Mouse (Mus musculus): ENCODE measurements around the gene Cers1. TPM values are rescaled to one million over a fixed set of nuclear protein-coding genes. Genes with fewer than 3 reads are reported as not detected.

The Cers1 gene
- polyA plus RNA-seq, 1 experiment from 2014 or later, result 26.2 TPM

DNA sequence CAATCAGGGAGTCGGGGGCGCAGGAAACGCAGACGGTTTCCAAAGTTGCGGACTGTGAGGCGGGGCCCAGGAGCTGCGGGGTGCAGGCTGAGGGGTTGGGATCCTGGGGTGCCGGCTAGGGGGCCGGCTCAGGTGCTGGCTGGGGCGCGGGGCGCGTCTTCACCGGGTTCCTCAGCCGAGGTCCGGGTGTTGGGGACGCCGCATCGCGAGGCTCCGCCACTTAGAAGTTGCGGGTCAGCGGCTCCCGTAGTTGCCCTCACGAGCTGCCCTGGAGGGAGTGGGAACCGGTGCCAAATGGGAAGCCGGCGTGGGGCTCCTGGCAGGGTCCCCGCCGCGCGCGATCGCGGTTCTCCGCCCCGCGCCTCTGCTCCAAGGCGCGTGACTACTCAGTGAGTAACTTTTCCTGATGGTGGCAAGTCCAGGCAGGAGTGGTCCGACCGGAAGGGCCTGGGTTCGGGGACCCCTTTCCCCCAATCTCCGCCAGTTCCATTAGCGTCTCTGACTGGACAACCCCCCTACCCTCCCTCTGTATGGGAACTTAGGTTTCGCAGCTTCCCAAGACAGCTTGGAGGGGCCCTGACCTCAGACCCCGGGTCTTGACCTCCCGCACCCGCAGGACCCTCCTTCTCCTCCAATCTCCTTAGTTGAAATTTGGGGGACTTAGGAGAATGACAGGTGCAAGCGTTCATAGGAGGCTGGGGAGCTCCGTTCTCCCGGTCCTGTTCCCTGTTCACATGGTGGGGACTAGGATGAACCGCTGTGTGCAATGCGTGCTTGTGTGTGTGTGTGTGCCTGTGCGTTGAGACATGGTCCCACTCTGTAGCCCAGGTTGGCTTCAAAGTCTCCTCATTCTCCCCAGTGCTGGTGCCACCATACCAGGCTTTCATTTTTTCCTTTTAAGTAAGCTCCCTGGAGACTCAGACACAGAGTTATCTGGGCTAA, 32.2 kb upstream of the Cers1 start:
- WGBS, result under 1% methylated on average over 55 of the region's 55 CpGs
- peak overlapping the region; percentile 50; the same call in 1 of the 2 replicates for H3K27ac ChIP-seq (replicated peaks)
- H3K27me3 ChIP-seq, result no peaks in the 10 kb centered on the region
- no peaks in the 10 kb centered on the region for H3K9me3 ChIP-seq
- peaks cover 23% of the 10 kb centered on the region for H3K4me1 ChIP-seq (replicated peaks)
- ATAC-seq (ENCODE audit: low read depth), result peak; percentile 74
- peak overlapping the region; percentile 76 for H3K4me3 ChIP-seq
- H3K36me3 ChIP-seq, result peaks cover 37% of the 10 kb centered on the region
- peak overlapping the region; percentile 89 for H3K4me2 ChIP-seq
- peak overlapping the region; percentile 88 for H3K9ac ChIP-seq

DNA sequence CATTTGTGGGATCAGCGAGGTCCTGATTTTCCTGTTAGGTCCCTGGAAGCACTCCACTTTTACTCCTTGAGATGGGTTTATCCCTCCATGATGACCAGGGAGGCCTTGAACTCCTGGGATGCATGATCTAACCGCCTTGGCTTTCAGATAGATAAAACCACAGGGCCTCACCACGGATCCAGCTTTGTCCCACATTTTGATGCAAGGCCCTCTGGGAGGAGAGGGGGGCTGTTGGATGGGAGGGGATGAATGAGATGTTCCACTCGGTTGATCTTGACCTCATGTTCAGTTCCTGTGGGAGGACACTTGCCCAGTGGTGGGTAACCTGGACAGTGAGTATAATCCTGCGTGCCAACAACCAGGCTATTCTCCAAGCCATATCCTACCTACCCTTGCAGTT, 31.2 kb upstream of the Cers1 start:
- peak overlapping the region; percentile 76; the same call in 1 of the 2 replicates for H3K4me3 ChIP-seq
- H3K9me3 ChIP-seq, result no peaks in the 10 kb centered on the region
- no peaks in the 10 kb centered on the region for H3K27me3 ChIP-seq
- H3K4me1 ChIP-seq (replicated peaks), result peaks cover 23% of the 10 kb centered on the region
- 80% methylated on average over 5 of the region's 5 CpGs for WGBS
- H3K36me3 ChIP-seq, result peaks cover 47% of the 10 kb centered on the region
- H3K4me2 ChIP-seq, result peak overlapping the region; percentile 89
- no peak overlapping the region for H3K9ac ChIP-seq
- ATAC-seq (ENCODE audit: low read depth), result no peak
- H3K27ac ChIP-seq (replicated peaks), result no peak overlapping the region

- Histone ChIP-seq H3K27ac (replicated peaks) (no peak overlapping the region), H3K9ac (no peak overlapping the region), H3K27me3 (no peaks in the 10 kb centered on the region), H3K36me3 (peaks cover 55% of the 10 kb centered on the region), H3K4me2 (no peak overlapping the region), H3K4me1 (replicated peaks) (peaks cover 23% of the 10 kb centered on the region), H3K4me3 (no peak overlapping the region), H3K9me3 (no peaks in the 10 kb centered on the region)
- no peak for ATAC-seq (ENCODE audit: low read depth)
- WGBS, result 98% methylated on average over 15 of the region's 15 CpGs
Observed at GRCm38 (mm10) chr8:70285304-70285703, 30.3 kb upstream of the Cers1 start.

DNA sequence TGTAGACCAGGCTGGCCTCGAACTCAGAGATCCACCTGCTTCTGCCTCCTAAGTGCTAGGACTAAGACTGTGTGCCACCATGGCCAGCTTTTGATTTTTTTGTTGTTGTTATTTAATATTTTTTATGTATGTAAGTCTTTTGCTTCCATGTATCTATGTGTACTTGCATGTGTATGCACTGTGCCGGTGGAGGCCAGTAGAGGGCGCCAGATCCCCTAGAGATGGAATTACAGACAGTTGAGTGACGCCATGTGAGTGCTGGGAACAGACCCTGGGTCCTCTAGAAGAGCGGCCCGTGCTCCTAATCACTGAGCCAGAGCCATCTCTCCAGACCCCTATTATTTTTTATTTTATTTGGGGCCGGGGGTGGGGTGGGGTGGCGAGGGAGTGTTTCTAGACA, 28.8 kb upstream of the Cers1 start:
- Histone ChIP-seq H3K27me3 (no peaks in the 10 kb centered on the region), H3K9me3 (no peaks in the 10 kb centered on the region), H3K4me3 (no peak overlapping the region), H3K36me3 (peaks cover 69% of the 10 kb centered on the region), H3K9ac (no peak overlapping the region), H3K4me1 (replicated peaks) (peaks cover 23% of the 10 kb centered on the region), H3K27ac (replicated peaks) (no peak overlapping the region), H3K4me2 (no peak overlapping the region)
- no peak for ATAC-seq (ENCODE audit: low read depth)
- WGBS, result 94% methylated on average over 8 of the region's 8 CpGs

DNA sequence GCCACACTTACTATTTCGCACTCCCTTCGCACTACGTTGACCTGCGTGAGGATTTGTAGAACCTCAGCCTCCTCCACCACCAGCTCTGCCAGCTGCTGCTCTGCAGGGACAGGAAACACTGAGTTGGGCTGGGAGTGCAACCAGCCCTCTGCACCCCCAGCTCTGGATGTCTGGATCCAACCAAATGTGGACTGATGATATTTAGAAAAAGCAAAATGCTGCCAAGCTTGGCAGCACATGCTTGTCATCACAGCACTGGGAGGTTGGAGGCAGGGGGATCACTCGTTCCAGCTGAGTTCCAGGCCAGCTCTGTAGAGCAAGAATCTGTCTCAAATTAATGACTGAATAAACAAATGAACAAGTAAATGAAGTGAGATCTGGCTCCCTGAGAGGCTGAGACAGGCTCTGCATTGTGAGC, 21.6 kb upstream of the Cers1 start:
- peaks cover 95% of the 10 kb centered on the region for H3K36me3 ChIP-seq

GRCm38 (mm10) chr8:70300881-70301280, 14.7 kb upstream of the Cers1 start:
- 77% methylated on average over 3 of the region's 3 CpGs for WGBS
- no peak overlapping the region for H3K9ac ChIP-seq
- peak overlapping the region; percentile 96 for H3K4me2 ChIP-seq
- no peaks in the 10 kb centered on the region for H3K9me3 ChIP-seq
- H3K27me3 ChIP-seq, result no peaks in the 10 kb centered on the region
- peaks cover 30% of the 10 kb centered on the region for H3K4me1 ChIP-seq (replicated peaks)
- no peak overlapping the region for H3K27ac ChIP-seq (replicated peaks)
- H3K4me3 ChIP-seq, result no peak overlapping the region
- peaks cover 56% of the 10 kb centered on the region for H3K36me3 ChIP-seq
- no peak for ATAC-seq (ENCODE audit: low read depth)

More for the DNA sequence above, 21.6 kb upstream of the Cers1 start:
- no peak overlapping the region for H3K4me3 ChIP-seq
- ATAC-seq (ENCODE audit: low read depth), result no peak
- 79% methylated on average over 5 of the region's 5 CpGs for WGBS
- H3K27me3 ChIP-seq, result no peaks in the 10 kb centered on the region
- H3K4me1 ChIP-seq (replicated peaks), result no peaks in the 10 kb centered on the region
- H3K27ac ChIP-seq (replicated peaks), result no peak overlapping the region
- H3K9me3 ChIP-seq, result no peaks in the 10 kb centered on the region
- H3K9ac ChIP-seq, result no peak overlapping the region
- no peak overlapping the region for H3K4me2 ChIP-seq

DNA sequence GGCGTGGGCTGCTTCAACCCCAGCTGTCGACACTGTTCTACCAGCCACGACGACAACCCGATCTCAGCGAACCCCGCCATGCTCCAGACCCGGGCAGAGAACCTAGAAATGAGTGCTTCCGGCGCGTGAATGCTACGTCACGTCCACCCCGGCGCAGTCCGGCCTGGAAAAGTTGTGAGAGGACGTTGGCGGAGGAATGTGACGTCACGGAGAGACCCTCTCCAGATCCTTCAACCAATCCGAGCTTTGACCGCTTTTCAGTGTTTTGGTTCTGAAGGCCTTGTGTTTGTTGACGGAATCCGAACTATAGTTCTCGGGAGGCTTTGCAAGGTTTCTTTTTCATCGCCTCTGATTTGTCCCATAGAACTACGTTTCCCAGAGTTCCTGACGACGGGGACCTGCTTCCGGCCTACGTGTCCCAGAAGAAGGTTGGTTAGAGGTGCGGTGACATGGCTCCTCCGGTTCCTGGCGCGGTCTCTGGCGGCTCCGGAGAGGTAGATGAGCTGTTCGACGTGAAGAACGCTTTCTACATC, 13.2 kb upstream of the Cers1 start, which contains the start of the genes Ddx49 and Cope:
TSS of gene Ddx49 (minus strand) at position 132 of the 533 bp plus-strand sequence.
TSS of gene Cope (plus strand) at position 161 of the 533 bp plus-strand sequence.
- H3K4me1 ChIP-seq (replicated peaks), result peaks cover 30% of the 10 kb centered on the region
- peak; percentile 93 for ATAC-seq (ENCODE audit: low read depth)
- under 1% methylated on average over 40 of the region's 40 CpGs for WGBS
- no peaks in the 10 kb centered on the region for H3K9me3 ChIP-seq
- H3K4me2 ChIP-seq, result peak within 1 kb of the TSS; percentile 96
- peak within 1 kb of the TSS; percentile 67 for H3K27ac ChIP-seq (replicated peaks)
- H3K4me3 ChIP-seq, result peak within 1 kb of the TSS; percentile 91
- H3K27me3 ChIP-seq, result no peaks in the 10 kb centered on the region
- peak within 1 kb of the TSS; percentile 86 for H3K9ac ChIP-seq
- peaks cover 53% of the 10 kb centered on the region for H3K36me3 ChIP-seq

GRCm38 (mm10) chr8:70302901-70303300, 12.7 kb upstream of the Cers1 start:
- peak overlapping the region; percentile 96 for H3K4me2 ChIP-seq
- peaks cover 30% of the 10 kb centered on the region for H3K4me1 ChIP-seq (replicated peaks)
- H3K27ac ChIP-seq (replicated peaks), result peak overlapping the region; percentile 67
- peaks cover 53% of the 10 kb centered on the region for H3K36me3 ChIP-seq
- H3K27me3 ChIP-seq, result no peaks in the 10 kb centered on the region
- H3K4me3 ChIP-seq, result peak overlapping the region; percentile 91
- WGBS, result 4% methylated on average over 16 of the region's 16 CpGs
- ATAC-seq (ENCODE audit: low read depth), result peak; percentile 54
- peak overlapping the region; percentile 86 for H3K9ac ChIP-seq
- no peaks in the 10 kb centered on the region for H3K9me3 ChIP-seq

DNA sequence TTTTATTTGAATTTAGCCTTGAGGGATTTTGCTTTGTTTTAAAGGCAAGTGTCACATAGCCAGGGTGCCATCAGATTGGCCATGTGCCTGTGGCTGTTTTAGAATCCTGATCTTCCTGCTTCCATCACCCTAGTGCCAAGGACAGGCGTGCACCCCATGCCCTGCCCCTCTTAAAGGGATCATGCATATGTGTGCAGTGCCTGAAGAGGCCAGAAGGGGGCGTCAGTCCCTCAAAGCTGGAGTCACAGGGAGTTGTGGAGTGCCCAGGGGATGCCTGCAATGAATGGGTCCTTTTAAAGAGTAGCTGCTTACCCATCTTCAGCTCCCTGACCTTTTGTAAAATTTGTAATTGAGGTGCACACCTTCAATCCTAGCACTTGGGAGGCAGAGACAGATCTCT, 6.3 kb upstream of the Cers1 start:
- Histone ChIP-seq H3K9me3 (no peaks in the 10 kb centered on the region), H3K27me3 (no peaks in the 10 kb centered on the region), H3K4me1 (replicated peaks) (peaks cover 3% of the 10 kb centered on the region), H3K4me2 (no peak overlapping the region), H3K9ac (no peak overlapping the region), H3K36me3 (peaks cover 88% of the 10 kb centered on the region), H3K4me3 (no peak overlapping the region), H3K27ac (replicated peaks) (no peak overlapping the region)
- no peak for ATAC-seq (ENCODE audit: low read depth)
- 30% methylated on average over 2 of the region's 2 CpGs for WGBS

DNA sequence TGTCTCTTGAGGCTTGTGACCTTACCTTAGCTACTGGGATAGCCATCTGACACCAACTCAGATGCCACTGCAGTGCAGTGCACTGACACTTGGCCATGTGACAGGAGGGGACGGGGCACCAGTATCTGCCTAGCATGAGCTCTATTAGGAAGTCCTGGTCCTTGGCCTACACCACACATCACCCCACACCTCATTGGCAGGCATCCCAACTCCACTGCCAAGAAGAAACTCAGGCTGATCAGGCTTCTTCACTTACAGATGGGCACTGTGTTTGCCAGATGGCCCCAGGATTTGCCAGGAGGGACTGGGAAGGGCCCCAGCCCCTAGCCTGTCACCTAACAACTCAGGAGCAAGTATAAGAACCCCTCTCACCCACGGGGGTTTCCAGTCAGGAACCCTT, 2.2 kb upstream of the Cers1 start:
- 90% methylated on average over 2 of the region's 2 CpGs for WGBS
- Histone ChIP-seq H3K27ac (replicated peaks) (no peak overlapping the region), H3K36me3 (peaks cover 54% of the 10 kb centered on the region), H3K27me3 (no peaks in the 10 kb centered on the region), H3K4me3 (no peak overlapping the region), H3K9ac (no peak overlapping the region), H3K4me2 (no peak overlapping the region), H3K4me1 (replicated peaks) (peaks cover 36% of the 10 kb centered on the region), H3K9me3 (no peaks in the 10 kb centered on the region)
- no peak for ATAC-seq (ENCODE audit: low read depth)

GRCm38 (mm10) chr8:70316511-70317504, 1.2 kb downstream of the Cers1 start:
- peak; percentile 81 for ATAC-seq (ENCODE audit: low read depth)
- peaks cover 53% of the 10 kb centered on the region for H3K36me3 ChIP-seq

More at GRCm38 (mm10) chr8:70316511-70317504, 1.2 kb downstream of the Cers1 start:
- H3K4me2 ChIP-seq, result peak overlapping the region; percentile 82
- peak overlapping the region; percentile 93 for H3K27ac ChIP-seq (replicated peaks)
- 9% methylated on average over 15 of the region's 15 CpGs for WGBS
- H3K27me3 ChIP-seq, result no peaks in the 10 kb centered on the region
- H3K4me1 ChIP-seq (replicated peaks), result peaks cover 37% of the 10 kb centered on the region
- H3K9me3 ChIP-seq, result no peaks in the 10 kb centered on the region
- H3K9ac ChIP-seq, result peak overlapping the region; percentile 84
- H3K4me3 ChIP-seq, result peak overlapping the region; percentile 68
